Comparison of ENCODE assay signal across 17 mouse cellular contexts in the genomic region with DNA sequence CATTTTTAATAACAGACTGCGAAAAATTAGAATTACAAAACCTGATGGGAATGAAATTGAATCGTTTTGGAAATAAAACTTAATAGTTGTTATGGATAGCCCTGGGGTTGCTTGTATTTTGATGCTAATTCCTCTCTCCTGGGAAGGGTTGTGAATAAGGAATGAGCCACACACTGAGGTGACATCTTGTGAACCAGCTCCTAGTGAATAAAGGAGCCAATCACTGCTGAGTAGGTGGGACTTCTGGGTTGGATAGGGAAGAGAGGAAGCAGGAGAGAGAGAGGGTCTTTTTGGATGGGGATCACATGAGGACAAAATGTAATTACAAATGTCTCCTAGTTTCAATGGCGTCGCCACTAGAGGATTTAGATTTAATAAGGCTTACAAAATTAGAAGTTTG.
"Had no signal": no experiment of that assay in that cellular context is flagged by ENCODE, and none has a peak within 500 bp of the region (broad histone marks: within the 10 kb centered on the region; RNA-seq: fewer than 3 reads in every experiment).

No protein-coding gene starts in this region.

- H3K27me3 ChIP-seq: limb, embryonic 12.5 days; limb, embryonic 15.5 days; midbrain, embryonic 13.5 days; neural tube, embryonic 13.5 days had no signal

- H3K4me1 ChIP-seq: limb, embryonic 12.5 days; limb, embryonic 15.5 days; midbrain, embryonic 13.5 days; neural tube, embryonic 13.5 days had no signal

- DNase-seq: kidney, adult 9 months; kidney, postnatal 14 days; kidney, postnatal 4 days; layer of hippocampus, adult 9-11 months; liver, postnatal 0 days; lung, embryonic 14.5 days; thymus, adult 18-20 months; thymus, postnatal 36 days had no signal

- H3K9me3 ChIP-seq: limb, embryonic 12.5 days; limb, embryonic 15.5 days; midbrain, embryonic 13.5 days; neural tube, embryonic 13.5 days had no signal

- ATAC-seq: liver, postnatal 0 days; lung, postnatal 0 days; midbrain, embryonic 13.5 days had no signal

- H3K27ac ChIP-seq: limb, embryonic 12.5 days; limb, embryonic 15.5 days; liver, embryonic 14.5 days; macrophage; midbrain, embryonic 13.5 days; neural tube, embryonic 13.5 days had no signal

- H3K4me2 ChIP-seq: limb, embryonic 12.5 days; limb, embryonic 15.5 days; liver, embryonic 11.5 days; lung, embryonic 14.5 days; midbrain, embryonic 13.5 days; neural tube, embryonic 13.5 days had no signal

- H3K9ac ChIP-seq: limb, embryonic 12.5 days; limb, embryonic 15.5 days; liver, embryonic 14.5 days; liver, postnatal 0 days; lung, embryonic 14.5 days; midbrain, embryonic 13.5 days; neural tube, embryonic 13.5 days had no signal

- H3K4me3 ChIP-seq: limb, embryonic 12.5 days; limb, embryonic 15.5 days; midbrain, embryonic 13.5 days; myocyte; neural tube, embryonic 13.5 days had no signal

- H3K36me3 ChIP-seq: limb, embryonic 12.5 days; limb, embryonic 15.5 days; midbrain, embryonic 13.5 days; neural tube, embryonic 13.5 days had no signal
